In the genomic region with DNA sequence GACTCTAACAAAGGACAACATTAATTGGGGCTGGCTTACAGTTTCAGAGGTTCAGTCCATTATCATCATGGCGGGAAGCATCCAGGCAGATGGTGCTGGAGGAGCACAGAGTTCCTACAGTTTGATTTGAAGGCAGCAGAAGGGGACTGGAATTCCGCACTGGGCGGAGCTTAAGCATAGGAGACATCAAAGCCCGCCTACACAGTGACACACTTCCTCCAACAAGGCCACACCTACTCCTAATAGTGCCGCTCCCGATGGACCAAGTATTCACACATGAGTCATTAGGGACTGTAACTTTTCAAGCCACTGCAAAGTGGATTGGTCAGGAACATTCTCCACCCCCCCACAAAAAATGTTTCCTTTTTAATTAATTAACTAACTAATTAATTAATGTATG, we compare ENCODE assay signal across 20 mouse cellular contexts. TPM values are rescaled to one million over a fixed set of nuclear protein-coding genes. Genes with fewer than 3 reads are reported as not detected.
DNase-seq lines count a peak whose midpoint lies in the region; ATAC-seq and TF ChIP-seq lines count a peak whose summit lies in the region.
"Had no signal": no experiment of that assay in that cellular context is flagged by ENCODE, and none has a peak within 500 bp of the region (broad histone marks: within the 10 kb centered on the region; RNA-seq: fewer than 3 reads in every experiment).

No protein-coding gene starts in this region.

- H3K9me3 ChIP-seq in stomach, embryonic 14.5 days (ENCODE audit: control insufficient read depth, low read depth, low read length): no peaks in the 10 kb centered on the region
- no peaks in the 10 kb centered on the region for H3K9me3 ChIP-seq in stomach, postnatal 0 days (ENCODE audit: control insufficient read depth, low read length)
- no peaks in the 10 kb centered on the region for H3K9me3 ChIP-seq in liver, embryonic 11.5 days (ENCODE audit: control insufficient read depth, low read length)
- H3K9me3 ChIP-seq: heart, embryonic 13.5 days had no signal

- 0 out of 2 replicates have a peak, but pooled peaks have one; percentile 28 for ATAC-seq in stomach, embryonic 14.5 days (ENCODE audit: insufficient number of reproducible peaks, insufficient read depth, low FRiP score, low read depth)
- no peak; the same call in 1 of the 2 replicates for ATAC-seq in stomach, postnatal 0 days (ENCODE audit: low FRiP score, low TSS enrichment)
- ATAC-seq in liver, embryonic 11.5 days (replicated peaks; ENCODE audit: low FRiP score): no peak
- ATAC-seq: forebrain, embryonic 14.5 days; hindbrain, embryonic 16.5 days; inflammation-experienced regulatory T-cells, adult 6 months; intestine, postnatal 0 days had no signal

- H3K27me3 ChIP-seq in stomach, embryonic 14.5 days (ENCODE audit: control insufficient read depth, insufficient read depth, low read length): no peaks in the 10 kb centered on the region
- H3K27me3 ChIP-seq in stomach, postnatal 0 days (ENCODE audit: control insufficient read depth, insufficient read depth, low read length): no peaks in the 10 kb centered on the region
- H3K27me3 ChIP-seq in liver, embryonic 11.5 days (replicated peaks; ENCODE audit: control insufficient read depth, insufficient read depth, low read length): no peaks in the 10 kb centered on the region
- H3K27me3 ChIP-seq: heart, embryonic 13.5 days had no signal

- TF ChIP-seq EP300 in stomach, postnatal 0 days (optimal IDR thresholded peaks at IDR 0.05): no peak

- no peak for TF ChIP-seq CTCF in stomach, postnatal 0 days (IDR thresholded peaks at IDR 0.05; ENCODE audit: low read depth)

- H3K9ac ChIP-seq in stomach, embryonic 14.5 days (replicated peaks; ENCODE audit: low read depth, low read length): no peak overlapping the region
- H3K9ac ChIP-seq in stomach, postnatal 0 days (ENCODE audit: low read length): no peak overlapping the region
- no peak overlapping the region for H3K9ac ChIP-seq in liver, embryonic 11.5 days (ENCODE audit: low read depth, low read length)
- H3K9ac ChIP-seq: heart, embryonic 13.5 days had no signal

- H3K36me3 ChIP-seq in stomach, embryonic 14.5 days (ENCODE audit: control insufficient read depth, insufficient read depth, low read length): no peaks in the 10 kb centered on the region
- H3K36me3 ChIP-seq in stomach, postnatal 0 days (ENCODE audit: control insufficient read depth, insufficient read depth, low read length): no peaks in the 10 kb centered on the region
- no peaks in the 10 kb centered on the region for H3K36me3 ChIP-seq in liver, embryonic 11.5 days (ENCODE audit: control insufficient read depth, insufficient read depth, low read length)
- H3K36me3 ChIP-seq: heart, embryonic 13.5 days had no signal

- no peak overlapping the region for H3K27ac ChIP-seq in stomach, embryonic 14.5 days (ENCODE audit: low read length)
- no peak overlapping the region for H3K27ac ChIP-seq in stomach, postnatal 0 days (replicated peaks)
- H3K27ac ChIP-seq in liver, embryonic 11.5 days (ENCODE audit: low read depth, low read length): no peak overlapping the region
- H3K27ac ChIP-seq: heart, embryonic 13.5 days had no signal

- no peaks in the 10 kb centered on the region for H3K4me1 ChIP-seq in stomach, embryonic 14.5 days (ENCODE audit: control insufficient read depth, insufficient read depth, low read length)
- H3K4me1 ChIP-seq in stomach, postnatal 0 days (replicated peaks; ENCODE audit: control insufficient read depth, insufficient read depth): no peaks in the 10 kb centered on the region
- H3K4me1 ChIP-seq in liver, embryonic 11.5 days (replicated peaks; ENCODE audit: control insufficient read depth, insufficient read depth, low read length): peaks cover 5% of the 10 kb centered on the region
- H3K4me1 ChIP-seq: heart, embryonic 13.5 days had no signal

- DNase-seq in stomach, postnatal 0 days (ENCODE audit: low spot score): no peak
- DNase-seq in ES-CJ7 (ENCODE audit: low read depth, low spot score) (peak; percentile 90), ZHBTc4 (ENCODE audit: low read depth, low spot score) (peak; percentile 95)
- DNase-seq in spleen, postnatal 36 days (ENCODE audit: low spot score in 2 of 2): no peak
- no peak for DNase-seq in lung, postnatal 25 days (ENCODE audit: low spot score)
- DNase-seq in liver, embryonic 11.5 days (ENCODE audit: low spot score): no peak
- DNase-seq: adrenal gland, adult 8-10 months; adrenal gland, postnatal 36 days; cerebellum, adult 11 months; cerebellum, adult 8-10 months; cerebellum, postnatal 25 days; gastrocnemius, postnatal 36 days; heart, adult 11 months; heart, postnatal 36 days had no signal

- no peak overlapping the region for H3K4me3 ChIP-seq in stomach, embryonic 14.5 days (ENCODE audit: low read depth, low read length)
- no peak overlapping the region for H3K4me3 ChIP-seq in stomach, postnatal 0 days (ENCODE audit: low read depth, low read length)
- no peak overlapping the region for H3K4me3 ChIP-seq in liver, embryonic 11.5 days (ENCODE audit: low read depth, low read length)
- H3K4me3 ChIP-seq: heart, embryonic 13.5 days had no signal

- no peak overlapping the region for H3K4me2 ChIP-seq in stomach, embryonic 14.5 days (replicated peaks; ENCODE audit: low read depth, low read length)
- H3K4me2 ChIP-seq in stomach, postnatal 0 days (replicated peaks; ENCODE audit: low read depth): no peak overlapping the region
- H3K4me2 ChIP-seq in liver, embryonic 11.5 days: no peak overlapping the region
- H3K4me2 ChIP-seq: heart, embryonic 13.5 days had no signal

- 94% methylated on average over 6 of the region's 6 CpGs for WGBS in stomach, embryonic 14.5 days
- 88% methylated on average over 6 of the region's 6 CpGs for WGBS in stomach, postnatal 0 days
- WGBS in liver, embryonic 11.5 days: 92% methylated on average over 6 of the region's 6 CpGs

RNA-seq across cellular contexts. Expression of gene Elmsan1, which starts 16.9 kb away (rescaled TPM):
- polyA plus RNA-seq in stomach, embryonic 14.5 days (2014; fragmentation: Nextera tagmentation; extraction: Ambion mirVana): 10.2 and 10.6 TPM in 2 replicates
- polyA plus RNA-seq in stomach, postnatal 0 days (2015; fragmentation: Nextera tagmentation; extraction: Ambion mirVana): 4.0 and 4.1 TPM in 2 replicates
- 12.6 and 13.4 TPM in 2 replicates for polyA plus RNA-seq in liver, embryonic 11.5 days (2014; fragmentation: Nextera tagmentation; extraction: Ambion mirVana)

RNA-seq across cellular contexts. Expression of gene Ptgr2, which starts 49.5 kb away (rescaled TPM):
- polyA plus RNA-seq in stomach, embryonic 14.5 days (2014; fragmentation: Nextera tagmentation; extraction: Ambion mirVana): 18.5 and 19.9 TPM in 2 replicates
- polyA plus RNA-seq in stomach, postnatal 0 days (2015; fragmentation: Nextera tagmentation; extraction: Ambion mirVana): 27.4 and 29.1 TPM in 2 replicates
- polyA plus RNA-seq in liver, embryonic 11.5 days (2014; fragmentation: Nextera tagmentation; extraction: Ambion mirVana): 39.5 and 51.2 TPM in 2 replicates

Comparison
In these comparisons a context has a peak if more than half of its experiments do, and no peak if none do; other contexts are left out.
1. DNase-seq: peak in ES-CJ7 (single experiment) and ZHBTc4 (single experiment); none in stomach, postnatal 0 days (single experiment), spleen, postnatal 36 days (0 of 2), lung, postnatal 25 days (single experiment) and liver, embryonic 11.5 days (single experiment).